Mouse (Mus musculus) kidney, adult 2 months (tissue): ENCODE measurements around the gene Gys2.
"Not testable (repeated sequence)": the region's sequence is repeated elsewhere in the genome, so short reads cannot be mapped to it uniquely, and the experiment has no call there.

Experiments
- CTCF ChIP-seq: fragments of 200-500 bp; conservative IDR thresholded peaks from 2 replicates; pipeline ENCODE4 v1.5.1; 2011; ENCODE audit warnings: low read depth, mild to moderate bottlenecking, control low read depth, low read length, moderate library complexity, mixed read lengths; ENCODE audit not compliant: insufficient read depth, insufficient read length
- POLR2A ChIP-seq: fragments of 200-500 bp; IDR thresholded peaks from one replicate; pipeline ENCODE4 v1.6.1; 2011; ENCODE audit warnings: low read depth, low read length, control low read depth

- TF ChIP-seq CTCF, POLR2A: not testable (repeated sequence)
Observed at GRCm38 (mm10) chr6:142490114-142490513, 17.2 kb upstream of the Gys2 start.
